Mouse (Mus musculus) bone marrow macrophage, adult 2 months (primary cell): ENCODE data around the gene Ntm. TPM values are rescaled to one million over a fixed set of nuclear protein-coding genes. Genes with fewer than 3 reads are reported as not detected.

ENCODE experiments used
- H3K27ac ChIP-seq: 2 replicates; pipeline ENCODE4 v1.5.1; 2012; ENCODE audit warnings: low read depth, low read length; ENCODE audit not compliant: insufficient read depth
- H3K4me1 ChIP-seq: 2 replicates; pipeline ENCODE4 v1.6.1; 2012; ENCODE audit warnings: low read length; ENCODE audit not compliant: control insufficient read depth, insufficient read depth
- H3K4me3 ChIP-seq: 2 replicates; pipeline ENCODE4 v1.5.1; 2012; ENCODE audit warnings: mild to moderate bottlenecking, low read length, moderate library complexity; ENCODE audit not compliant: insufficient read depth
- CTCF ChIP-seq: IDR thresholded peaks from 2 replicates; pipeline ENCODE4 v1.5.1; 2012; ENCODE audit warnings: low read depth, mild to moderate bottlenecking, low read length, moderate library complexity
- POLR2A ChIP-seq: IDR thresholded peaks from 2 replicates; pipeline ENCODE4 v1.6.1; 2012; ENCODE audit warnings: mild to moderate bottlenecking, low read depth, low read length, borderline replicate concordance
- polyA plus RNA-seq: library from polyadenylated mRNA; stranded (reverse); fragments of >200 nt; gene quantifications from 2 replicates; pipeline ENCODE4 v1.2.4, GENCODE M21; 2012; ENCODE audit not compliant: missing spikeins, insufficient read depth, insufficient read length

Gene Ntm
- polyA plus RNA-seq, 1 experiment = not detected

- TF ChIP-seq CTCF = no peak
- no peak for TF ChIP-seq POLR2A
- H3K27ac ChIP-seq = no peak overlapping the region
- no peak overlapping the region for H3K4me3 ChIP-seq
- H3K4me1 ChIP-seq = no peaks in the 10 kb centered on the region
Measured at GRCm38 (mm10) chr9:29597665-29598064, 365.3 kb downstream of the Ntm start.

- TF ChIP-seq POLR2A (no peak), CTCF (no peak)
- Histone ChIP-seq H3K27ac (no peak overlapping the region), H3K4me1 (no peaks in the 10 kb centered on the region), H3K4me3 (no peak overlapping the region)
Measured at GRCm38 (mm10) chr9:29595321-29595720, 367.6 kb downstream of the Ntm start.

GRCm38 (mm10) chr9:29594537-29595294, 368.2 kb downstream of the Ntm start:
- H3K27ac ChIP-seq = no peak overlapping the region
- TF ChIP-seq POLR2A (no peak), CTCF (no peak)
- H3K4me3 ChIP-seq = no peak overlapping the region
- H3K4me1 ChIP-seq = no peaks in the 10 kb centered on the region

GRCm38 (mm10) chr9:29587376-29587775, 375.6 kb downstream of the Ntm start:
- H3K4me1 ChIP-seq = no peaks in the 10 kb centered on the region
- H3K4me3 ChIP-seq = no peak overlapping the region
- no peak overlapping the region for H3K27ac ChIP-seq
- no peak for TF ChIP-seq CTCF
- no peak for TF ChIP-seq POLR2A

- Histone ChIP-seq H3K27ac (no peak overlapping the region), H3K4me1 (no peaks in the 10 kb centered on the region), H3K4me3 (no peak overlapping the region)
- no peak for TF ChIP-seq CTCF
- no peak for TF ChIP-seq POLR2A
Measured at GRCm38 (mm10) chr9:29586381-29586770, 376.6 kb downstream of the Ntm start.

- no peak for TF ChIP-seq CTCF
- no peak for TF ChIP-seq POLR2A
- Histone ChIP-seq H3K4me3 (no peak overlapping the region), H3K4me1 (no peaks in the 10 kb centered on the region), H3K27ac (no peak overlapping the region)
Measured at GRCm38 (mm10) chr9:29585746-29586380, 377.1 kb downstream of the Ntm start.

- H3K4me1 ChIP-seq = no peaks in the 10 kb centered on the region
- TF ChIP-seq CTCF = no peak
- no peak for TF ChIP-seq POLR2A
- H3K27ac ChIP-seq = no peak overlapping the region
- H3K4me3 ChIP-seq = no peak overlapping the region
Measured at GRCm38 (mm10) chr9:29578226-29578625, 384.7 kb downstream of the Ntm start.

- no peak for TF ChIP-seq CTCF
- no peak for TF ChIP-seq POLR2A
- H3K27ac ChIP-seq = no peak overlapping the region
- H3K4me3 ChIP-seq = no peak overlapping the region
- no peaks in the 10 kb centered on the region for H3K4me1 ChIP-seq
Measured at GRCm38 (mm10) chr9:29576051-29576533, 386.8 kb downstream of the Ntm start.

GRCm38 (mm10) chr9:29574548-29574947, 388.4 kb downstream of the Ntm start:
- TF ChIP-seq POLR2A = no peak

GRCm38 (mm10) chr9:29568571-29568970, 394.4 kb downstream of the Ntm start:
- Histone ChIP-seq H3K27ac (no peak overlapping the region), H3K4me1 (no peaks in the 10 kb centered on the region), H3K4me3 (no peak overlapping the region)
- TF ChIP-seq CTCF (no peak), POLR2A (no peak)

More at GRCm38 (mm10) chr9:29574548-29574947, 388.4 kb downstream of the Ntm start:
- Histone ChIP-seq H3K27ac (no peak overlapping the region), H3K4me3 (no peak overlapping the region), H3K4me1 (no peaks in the 10 kb centered on the region)
